Mouse (Mus musculus) spleen, postnatal 14 days (tissue): Measurements from ENCODE around the gene Dalrd3.
"Not testable (repeated sequence)": the region's sequence is repeated elsewhere in the genome, so short reads cannot be mapped to it uniquely, and the experiment has no call there.

Experiments used
- DNase-seq, 2 experiments: peaks; one replicate each; pipeline ENCODE4 v3.0.0; 2021 to 2022; ENCODE audit warnings: low spot score in 2 of 2

Dalrd3 gene

GRCm38 (mm10) chr9:108572321-108572720, 2.6 kb downstream of the Dalrd3 start:
- DNase-seq, result no peak

DNA sequence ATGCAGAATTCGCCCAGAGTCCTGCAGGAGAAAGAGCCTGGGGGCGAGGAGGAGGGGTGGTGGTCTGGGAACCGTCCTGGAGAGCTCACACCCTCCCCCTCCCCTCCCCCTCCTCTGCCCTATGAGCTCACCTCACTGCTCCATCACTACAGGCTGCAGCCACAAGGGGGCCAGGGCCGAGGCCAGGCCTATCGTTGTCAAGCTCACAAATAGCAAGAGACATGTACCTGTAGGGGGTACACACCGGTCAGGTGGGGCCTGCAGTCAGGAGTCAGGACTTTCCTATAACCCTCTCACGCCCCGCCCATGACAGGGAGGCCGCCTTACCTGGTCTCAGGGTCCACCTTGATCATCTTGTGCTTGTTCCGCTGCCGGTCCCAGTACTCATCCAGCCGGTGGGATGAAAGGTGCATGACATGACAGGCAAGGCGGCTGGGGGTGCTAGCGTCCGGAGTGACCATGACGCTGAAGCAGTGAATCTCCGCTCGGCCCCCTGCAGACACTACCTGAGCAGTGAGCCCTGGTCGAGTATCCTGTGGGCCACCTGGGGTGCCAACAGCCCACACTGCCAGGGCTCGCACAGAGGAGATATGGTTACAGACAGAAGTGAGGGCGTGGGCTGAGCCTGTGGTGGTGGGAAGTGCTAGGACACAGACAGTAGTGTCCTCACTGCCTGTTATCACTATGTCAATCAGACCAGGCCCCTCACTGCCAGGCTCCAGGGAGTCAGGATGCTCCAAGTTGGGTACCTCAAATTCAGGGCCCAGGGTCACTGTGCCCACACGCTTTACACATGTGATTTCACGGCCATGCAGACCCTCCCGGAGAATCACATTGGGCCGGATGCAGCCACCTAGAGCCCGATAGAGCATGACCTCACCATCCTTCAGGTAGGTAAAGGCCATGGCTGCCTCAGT, 4.3 kb downstream of the Dalrd3 start:
- DNase-seq, result peak in 1 of 2 experiments; percentile 56

DNA sequence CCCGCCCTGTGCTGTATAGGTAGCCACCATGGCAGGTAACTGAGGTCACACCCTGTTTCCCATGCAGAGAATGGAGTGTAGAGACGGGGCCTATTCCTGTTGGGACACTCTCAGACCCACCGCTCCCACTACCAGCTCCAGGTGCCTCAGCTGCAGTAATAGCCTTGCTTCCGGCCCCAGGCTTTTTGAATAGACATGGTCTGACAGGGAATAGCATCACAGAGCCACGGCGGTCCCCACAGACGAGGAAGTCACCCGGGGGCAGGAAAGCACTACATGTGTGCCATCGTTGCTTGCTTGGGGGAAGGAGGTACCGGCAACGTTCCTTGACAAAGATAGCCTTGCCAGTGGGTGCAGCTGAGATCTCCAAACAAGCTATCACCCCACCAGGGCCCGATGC, 5.2 kb downstream of the Dalrd3 start:
- no peak for DNase-seq

DNA sequence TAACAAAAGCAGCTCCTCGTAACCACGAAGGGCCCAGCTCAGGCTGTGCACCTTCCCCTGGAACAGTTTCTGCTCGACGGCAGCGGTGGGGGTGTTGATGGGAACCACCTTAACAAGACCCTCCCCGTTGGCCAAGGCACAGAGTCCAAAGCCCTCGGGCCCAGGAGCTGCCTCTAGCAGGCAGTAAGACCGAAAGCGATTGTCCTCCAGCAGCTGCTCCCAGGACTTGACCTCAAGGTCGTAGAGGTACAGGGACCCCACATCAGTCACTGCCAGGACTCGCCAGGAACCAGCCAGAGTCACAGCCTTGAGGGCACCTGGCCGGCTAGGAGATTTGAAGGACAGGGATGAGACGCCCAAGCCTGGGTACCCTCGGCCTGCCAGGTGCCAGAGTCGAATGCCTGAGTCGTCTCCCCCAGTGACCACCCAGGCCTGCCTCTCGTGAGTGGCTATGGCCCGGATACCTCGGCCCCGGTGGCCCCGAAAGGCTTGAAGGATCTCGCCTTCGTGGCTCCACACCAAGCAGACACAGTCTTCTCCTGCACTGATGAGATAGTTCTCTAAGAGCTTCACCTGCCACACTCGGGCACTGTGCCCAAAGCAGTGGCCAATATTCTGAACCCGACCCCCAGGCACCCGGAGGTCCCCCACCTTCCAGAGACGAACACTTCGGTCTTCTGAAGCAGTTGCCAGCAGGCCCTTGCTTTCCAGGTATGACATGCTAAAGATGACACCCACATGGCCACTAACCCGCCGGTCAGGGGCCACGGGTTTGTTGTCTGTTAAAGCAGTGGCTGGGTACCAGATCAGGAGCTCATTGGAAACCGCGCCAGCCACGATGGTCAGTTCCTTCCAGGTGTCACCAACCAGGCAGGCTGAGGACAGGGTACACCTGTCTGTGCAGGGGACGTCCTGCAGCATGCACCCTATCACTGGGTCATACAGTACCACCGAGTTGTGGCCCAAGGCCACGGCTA, 5.9 kb downstream of the Dalrd3 start:
- DNase-seq, result no peak

- DNase-seq, result no peak
Observed at GRCm38 (mm10) chr9:108577025-108577424, 7.3 kb downstream of the Dalrd3 start.

DNA sequence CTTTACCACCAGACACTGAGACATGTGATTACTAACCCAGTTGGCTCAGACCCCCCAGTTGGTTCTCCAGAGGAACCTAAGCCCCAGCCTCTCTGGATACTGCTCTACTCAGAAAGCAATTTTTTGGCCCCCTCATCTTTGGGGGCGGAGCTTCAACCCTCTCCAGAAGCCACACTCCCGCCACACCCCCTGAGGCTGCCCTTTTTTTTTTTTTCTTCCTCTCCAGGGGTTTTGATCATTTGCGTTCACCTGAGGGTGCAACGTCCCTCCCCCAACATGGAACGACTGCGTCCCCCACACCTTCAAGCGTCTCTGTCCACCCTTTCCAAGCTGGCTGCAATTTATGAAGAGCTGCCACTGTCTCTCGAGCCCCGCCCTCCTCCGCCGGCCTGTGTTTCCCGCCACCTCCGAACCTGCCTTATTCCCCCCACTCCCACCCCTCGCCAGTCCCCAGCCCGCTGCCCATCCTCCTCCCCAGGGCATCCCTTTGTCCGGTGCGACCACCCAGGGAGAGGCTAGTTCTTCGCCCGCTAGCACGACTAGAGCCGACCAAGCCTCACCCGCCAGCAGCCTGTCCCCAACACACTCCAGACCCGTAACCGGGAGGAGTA, 8.4 kb downstream of the Dalrd3 start:
- DNase-seq, result no peak

- peak; percentile 74 to 77 for DNase-seq
Observed at GRCm38 (mm10) chr9:108578545-108579343, 9.1 kb downstream of the Dalrd3 start, which contains the start of gene Wdr6. Gene Wdr6 (minus strand): TSS chr9:108578739.

GRCm38 (mm10) chr9:108579344-108579690, 9.6 kb downstream of the Dalrd3 start:
- DNase-seq, result no peak

- no peak for DNase-seq
Observed at GRCm38 (mm10) chr9:108587571-108588180, 18.0 kb downstream of the Dalrd3 start.

- DNase-seq, result no peak
Observed at GRCm38 (mm10) chr9:108589229-108589628, 19.5 kb downstream of the Dalrd3 start.

DNA sequence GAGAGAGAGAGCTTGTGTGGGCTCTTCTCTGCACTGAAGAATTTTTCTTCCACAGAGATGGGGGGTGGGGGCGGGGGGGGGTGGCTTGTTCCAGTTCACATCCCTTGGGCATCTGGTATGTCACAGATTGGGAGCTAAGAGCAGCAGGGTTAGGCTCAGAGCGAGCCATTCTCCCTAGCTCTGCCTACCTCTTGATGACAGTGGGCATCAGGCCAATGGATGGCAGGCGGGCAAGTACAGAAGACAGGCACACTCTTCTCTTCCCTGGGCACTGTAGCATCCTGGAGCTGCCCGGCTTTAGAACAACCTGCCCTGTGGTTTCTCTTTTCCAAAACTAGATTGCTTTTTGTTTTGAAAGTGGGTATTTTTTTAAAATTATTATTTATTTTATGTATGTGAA, 21.8 kb downstream of the Dalrd3 start:
- no peak for DNase-seq

DNA sequence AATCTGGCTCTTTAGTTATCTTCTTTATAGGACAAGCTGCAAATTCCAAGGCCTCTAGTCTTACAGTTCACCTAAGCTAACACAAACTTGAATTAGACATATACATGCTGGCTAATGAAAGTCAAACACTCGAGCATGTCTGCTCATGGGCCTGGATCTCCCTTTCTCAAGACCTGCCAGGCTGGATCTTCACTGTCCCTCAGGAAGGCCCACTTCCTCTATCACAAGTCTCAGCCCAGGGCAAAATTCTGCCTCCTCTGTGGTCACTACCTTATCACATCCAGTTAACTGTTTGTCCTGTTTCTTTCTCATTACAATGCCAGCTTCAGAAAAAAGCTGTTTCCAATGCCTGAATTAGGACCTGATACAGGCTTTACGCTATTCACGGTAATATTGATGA, 24.7 kb downstream of the Dalrd3 start:
- DNase-seq, result no peak

- DNase-seq, result peak in 1 of 2 experiments; percentile 36
Observed at GRCm38 (mm10) chr9:108596998-108597764, 27.5 kb downstream of the Dalrd3 start, which contains the start of gene P4htm. Gene P4htm (minus strand): TSS chr9:108597667.

DNA sequence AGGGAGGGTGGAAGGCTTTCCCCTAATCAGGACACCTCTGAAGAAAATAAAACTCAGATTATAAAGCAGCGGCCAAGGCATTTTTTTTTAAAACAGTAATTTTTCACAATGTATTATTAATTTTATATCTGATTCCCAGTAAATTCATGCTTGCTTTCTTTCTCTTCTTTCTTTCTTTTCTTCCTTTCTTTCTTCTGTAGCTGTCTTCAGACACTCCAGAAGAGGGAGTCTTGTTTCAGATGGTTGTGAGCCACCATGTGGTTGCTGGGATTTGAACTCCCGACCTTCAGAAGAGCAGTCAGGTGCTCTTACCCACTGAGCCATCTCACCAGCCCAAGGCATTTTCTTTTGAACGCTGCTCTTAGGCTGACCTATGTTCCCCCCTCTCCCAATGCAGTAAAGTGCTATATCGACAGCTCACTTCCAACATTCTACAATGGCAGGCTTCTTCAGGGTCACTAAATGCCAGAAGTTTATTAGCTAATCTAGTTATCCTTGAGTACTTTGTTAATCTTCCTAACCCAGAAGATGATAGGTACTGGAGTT, 29.4 kb downstream of the Dalrd3 start:
- no peak for DNase-seq

DNA sequence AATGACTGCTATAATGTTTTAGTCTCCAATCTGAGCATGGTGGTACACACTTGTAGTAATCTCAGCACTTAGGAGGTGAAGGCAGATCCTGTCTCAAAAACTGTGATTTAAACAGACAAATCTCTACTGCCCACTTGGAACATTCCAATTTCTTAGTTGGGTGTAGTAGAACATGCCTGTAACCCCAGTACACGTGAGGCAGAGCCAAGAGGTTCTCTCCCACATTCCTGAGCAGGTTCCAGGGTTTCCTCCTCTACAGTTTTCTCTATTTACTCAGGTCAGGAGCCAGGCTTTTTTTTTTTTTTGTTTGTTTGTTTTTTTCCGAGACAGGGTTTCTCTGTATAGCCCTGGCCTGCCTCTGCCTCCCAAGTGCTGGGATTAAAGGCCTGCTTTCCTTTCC, 30.3 kb downstream of the Dalrd3 start:
- DNase-seq, result no peak

DNA sequence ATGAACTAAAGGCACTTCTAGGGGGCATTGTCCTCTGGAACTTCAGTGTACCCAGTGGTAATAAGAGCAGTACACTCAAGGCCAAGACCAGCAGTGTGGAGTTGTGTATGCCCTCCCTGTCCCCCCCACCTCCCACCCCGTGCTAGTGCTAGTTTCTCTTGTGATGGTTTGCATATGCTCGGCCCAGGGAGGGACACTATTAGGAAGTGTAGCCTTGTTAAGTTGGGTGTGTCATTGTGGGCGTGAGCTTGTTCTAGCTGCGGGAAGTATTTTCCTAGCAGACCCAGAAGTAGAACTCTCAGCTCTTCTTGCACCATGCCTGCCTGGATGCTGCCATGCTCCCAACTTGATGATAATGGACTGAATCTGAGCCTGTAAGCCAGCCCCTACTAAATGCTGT, 32.3 kb downstream of the Dalrd3 start:
- no peak for DNase-seq

DNA sequence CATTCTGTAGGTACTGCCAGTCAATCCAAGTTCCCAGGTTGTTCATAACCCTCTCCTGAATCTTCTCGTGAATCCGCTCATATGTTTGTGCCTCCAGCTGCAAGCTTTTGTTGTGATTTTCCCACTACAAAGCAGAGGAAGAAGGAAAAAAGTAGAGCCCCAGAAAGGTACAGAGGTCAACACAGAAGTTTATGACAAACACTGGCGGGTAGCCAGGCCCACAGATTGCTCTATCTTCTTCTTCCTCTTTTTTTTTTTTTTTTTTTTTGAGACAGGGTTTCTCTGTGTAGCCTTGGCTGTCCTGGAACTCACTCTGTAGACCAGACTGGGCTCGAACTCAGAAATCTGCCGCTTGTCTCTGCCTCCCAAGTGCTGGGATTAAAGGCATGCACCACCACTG, 38.2 kb downstream of the Dalrd3 start:
- not testable (repeated sequence) for DNase-seq

DNA sequence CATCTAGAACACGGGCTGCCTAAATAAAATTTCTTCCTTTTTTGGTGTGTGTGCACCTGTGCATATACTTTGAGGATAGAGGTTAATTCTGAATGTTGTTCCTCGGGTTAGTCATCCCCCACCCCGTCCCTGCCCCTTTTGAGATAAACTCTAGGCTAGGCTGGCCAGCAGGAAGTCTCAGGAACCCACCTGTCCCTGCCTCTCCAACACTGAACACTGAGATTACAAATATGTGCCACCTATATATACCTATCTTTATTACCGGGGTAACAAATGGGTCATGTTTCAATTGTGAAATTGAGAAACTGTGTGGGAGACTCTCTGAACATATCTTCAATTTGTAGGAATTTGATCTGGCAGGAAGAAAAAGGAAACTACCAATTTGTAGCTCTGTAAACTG, 39.2 kb downstream of the Dalrd3 start:
- no peak for DNase-seq

- DNase-seq, result no peak
Observed at GRCm38 (mm10) chr9:108611488-108611887, 41.8 kb downstream of the Dalrd3 start.

GRCm38 (mm10) chr9:108617301-108617700, 47.6 kb downstream of the Dalrd3 start:
- no peak for DNase-seq
